Mouse (Mus musculus) effector memory CD4-positive, alpha-beta T cell, adult 5 months (primary cell): ENCODE results near the gene Taf4. TPM values are rescaled to one million over a fixed set of nuclear protein-coding genes. Genes with fewer than 3 reads are reported as not detected.

ENCODE experiments used
- polyA plus RNA-seq: library from polyadenylated mRNA; unstranded; fragments of 100-300 nt; shearing (Covaris generic); gene quantifications from one replicate; pipeline ENCODE4 v1.2.1, GENCODE M21; 2017

The Taf4 gene
- polyA plus RNA-seq: 18.1 TPM

GRCm38 (mm10) chr2:179976628-179977343 lies at the start of gene Taf4:
Gene Taf4, minus strand, starts transcription at chr2:179976646.

GRCm38 (mm10) chr2:180024401-180025098 lies 48.1 kb upstream of the Taf4 start, which contains the start of gene Lsm14b:
Gene Lsm14b, plus strand, starts transcription at chr2:180024987.

Other genes starting within 250 kb of the Taf4 start
- 14.5 TPM for gene Lsm14b, start 48.3 kb upstream of the Taf4 start, polyA plus RNA-seq
- 339 TPM for gene Psma7, start 65.8 kb upstream of the Taf4 start, polyA plus RNA-seq
- 6.2 TPM for gene Ss18l1, start 65.9 kb upstream of the Taf4 start, polyA plus RNA-seq
- 28.8 TPM for gene Mtg2, start 93.9 kb upstream of the Taf4 start, polyA plus RNA-seq
- gene Hrh3, start 127.8 kb upstream of the Taf4 start, polyA plus RNA-seq: not detected
- gene Osbpl2, start 142.7 kb upstream of the Taf4 start, polyA plus RNA-seq: 37.8 TPM
- gene Adrm1, start 194.8 kb upstream of the Taf4 start, polyA plus RNA-seq: 144 TPM
- 0.19 TPM for gene Lama5, start 249.2 kb upstream of the Taf4 start, polyA plus RNA-seq